Mouse (Mus musculus) forebrain, embryonic 13.5 days (tissue): ENCODE measurements around the gene Ddx54. TPM values are rescaled to one million over a fixed set of nuclear protein-coding genes. Genes with fewer than 3 reads are reported as not detected.
A peak's percentile ranks its signal among the peaks of the same experiment; 100 is the strongest.

ENCODE experiments used
- ATAC-seq: fragments of 200-750 bp; cut with Nextera tagmentation; 2 replicates; pipeline ENCODE4 v1.8.0; 2017
- H3K27ac ChIP-seq: fragments of 300-500 bp; sonication (generic); 2 replicates; pipeline ENCODE4 v1.5.1; 2015; ENCODE audit warnings: inconsistent platforms, mild to moderate bottlenecking, moderate library complexity
- H3K27me3 ChIP-seq: fragments of 300-500 bp; sonication (generic); 2 replicates; pipeline ENCODE4 v1.6.1; 2015; ENCODE audit warnings: mild to moderate bottlenecking, inconsistent platforms
- H3K36me3 ChIP-seq: fragments of 300-500 bp; sonication (generic); 2 replicates; pipeline ENCODE4 v1.6.1; 2015; ENCODE audit warnings: mild to moderate bottlenecking, inconsistent platforms; ENCODE audit not compliant: poor library complexity, severe bottlenecking
- H3K4me1 ChIP-seq: fragments of 300-500 bp; sonication (generic); 2 replicates; pipeline ENCODE4 v1.6.1; 2015; ENCODE audit warnings: inconsistent platforms
- H3K4me2 ChIP-seq: fragments of 300-500 bp; sonication (generic); 2 replicates; pipeline ENCODE4 v1.6.1; 2015; ENCODE audit warnings: inconsistent platforms, mild to moderate bottlenecking, moderate library complexity
- H3K4me3 ChIP-seq: fragments of 300-500 bp; sonication (generic); 2 replicates; pipeline ENCODE4 v1.5.1; 2015; ENCODE audit warnings: mild to moderate bottlenecking, inconsistent platforms
- H3K9ac ChIP-seq: fragments of 300-500 bp; sonication (generic); 2 replicates; pipeline ENCODE4 v1.6.1; 2015; ENCODE audit warnings: mild to moderate bottlenecking, inconsistent platforms
- H3K9me3 ChIP-seq: fragments of 300-500 bp; sonication (generic); replicated peaks from 2 replicates; pipeline ENCODE4 v1.6.1; 2016; ENCODE audit warnings: inconsistent platforms
- WGBS: fragments of 180-500 bp; shearing (Covaris S2); methylation state at CpG from one replicate; pipeline ENCODE4 v1.1.7; 2015; 5-methylcytosine and 5-hydroxymethylcytosine counted together
- polyA plus RNA-seq: library from polyadenylated mRNA; unstranded; fragments of >200 nt; fragmentation: Nextera tagmentation; extraction: Ambion mirVana; gene quantifications from 2 replicates; pipeline ENCODE4 v1.2.1, GENCODE M21; 2015

Ddx54 gene
- polyA plus RNA-seq, 1 experiment from 2014 or later: 45.3 TPM

DNA sequence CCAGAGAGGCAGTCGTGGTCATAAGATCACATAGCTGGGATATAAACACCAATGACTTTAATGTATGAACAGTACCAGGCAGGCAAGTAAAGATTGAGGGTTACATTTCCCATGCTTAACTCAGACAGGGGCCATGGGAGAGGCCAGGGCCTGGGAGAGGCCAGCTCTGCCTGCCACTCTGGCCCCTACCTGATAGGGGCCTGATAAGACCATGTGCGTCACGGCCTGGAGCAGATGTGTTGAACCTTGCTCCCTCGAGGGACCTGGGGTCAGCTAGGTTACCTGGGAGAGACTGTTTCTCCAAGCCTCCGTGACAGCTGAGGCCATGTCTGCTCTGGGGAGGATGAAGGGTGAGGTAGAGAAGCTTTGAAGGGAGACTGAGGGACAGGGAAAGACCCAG is 38.7 kb downstream of the Ddx54 start:
- no peak for ATAC-seq
- Histone ChIP-seq H3K4me1 (peaks cover 14% of the 10 kb centered on the region), H3K27me3 (peaks cover 50% of the 10 kb centered on the region), H3K36me3 (no peaks in the 10 kb centered on the region), H3K4me3 (no peak overlapping the region), H3K4me2 (no peak overlapping the region), H3K9me3 (no peaks in the 10 kb centered on the region), H3K9ac (no peak overlapping the region), H3K27ac (no peak overlapping the region)
- 90% methylated on average over 5 of the region's 5 CpGs for WGBS

DNA sequence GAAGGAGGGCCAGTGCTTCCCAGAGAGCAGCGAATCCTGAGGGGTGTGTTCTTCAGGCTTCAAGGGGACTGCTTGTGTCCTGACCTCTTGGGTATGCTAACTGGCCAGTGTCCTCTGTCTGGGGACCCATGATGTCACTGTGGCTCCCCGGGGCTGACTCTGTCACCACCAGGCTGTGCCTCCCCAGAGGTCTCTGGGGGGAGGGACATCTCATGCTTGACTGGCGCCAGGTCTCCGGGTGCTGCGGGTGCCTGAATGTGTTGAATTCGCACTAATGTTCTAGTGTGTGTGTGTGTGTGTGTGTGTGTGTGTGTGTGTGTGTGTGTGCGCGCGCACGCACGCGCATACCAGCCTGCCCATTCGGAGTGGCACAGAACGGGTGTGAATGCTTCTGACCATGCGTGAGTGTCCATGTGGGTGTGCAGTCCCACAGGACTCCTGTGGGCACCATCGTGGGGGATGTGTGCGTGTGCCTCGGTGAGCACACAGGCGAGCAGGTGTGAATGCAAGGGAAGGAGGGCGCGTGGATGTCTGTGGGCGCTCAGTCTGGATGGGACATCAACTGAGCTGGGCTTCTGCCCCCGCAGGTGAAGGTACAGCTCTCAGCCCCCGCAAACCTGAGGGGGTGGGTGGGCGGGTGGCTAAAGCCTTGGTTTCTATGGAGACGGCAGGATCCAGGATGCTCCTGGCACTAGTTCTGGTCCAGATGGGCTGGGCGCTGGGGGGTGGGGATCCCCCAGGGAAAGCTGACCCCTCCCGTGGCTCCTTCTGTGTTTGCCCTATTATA is 40.6 kb downstream of the Ddx54 start:
- H3K9ac ChIP-seq: no peak overlapping the region
- peak overlapping the region; percentile 41; the same call in 1 of the 2 replicates for H3K27ac ChIP-seq
- peaks cover 35% of the 10 kb centered on the region for H3K27me3 ChIP-seq
- no peak overlapping the region for H3K4me3 ChIP-seq
- H3K9me3 ChIP-seq: no peaks in the 10 kb centered on the region
- no peak overlapping the region for H3K4me2 ChIP-seq
- H3K4me1 ChIP-seq: peaks cover 14% of the 10 kb centered on the region
- H3K36me3 ChIP-seq: no peaks in the 10 kb centered on the region
- ATAC-seq: no peak
- WGBS: 75% methylated on average over 28 of the region's 28 CpGs

DNA sequence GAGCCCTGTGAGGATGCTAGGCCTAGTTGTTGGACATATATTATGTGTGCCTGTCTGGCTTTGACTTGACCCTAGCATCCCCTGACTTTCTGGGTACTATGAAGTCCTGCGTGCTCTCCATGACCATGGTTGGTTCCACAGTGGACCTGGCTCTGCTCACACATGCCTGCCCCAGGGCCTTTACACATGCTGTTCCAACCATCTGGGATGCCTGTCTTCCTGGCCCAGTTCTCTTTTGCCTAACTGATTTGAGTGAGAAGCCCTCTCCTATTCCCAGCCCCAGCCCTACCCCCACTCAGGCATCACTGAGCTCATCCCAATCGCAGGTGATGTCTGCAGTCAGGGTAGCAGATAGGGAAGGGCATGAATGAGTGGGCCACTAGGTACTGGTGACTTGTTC is 41.3 kb downstream of the Ddx54 start:
- Histone ChIP-seq H3K9ac (no peak overlapping the region), H3K4me1 (peaks cover 8% of the 10 kb centered on the region), H3K27ac (peak overlapping the region; percentile 41; the same call in 1 of the 2 replicates), H3K4me3 (no peak overlapping the region), H3K36me3 (no peaks in the 10 kb centered on the region), H3K27me3 (peaks cover 27% of the 10 kb centered on the region), H3K9me3 (no peaks in the 10 kb centered on the region), H3K4me2 (no peak overlapping the region)
- WGBS: 90% methylated on average over 2 of the region's 2 CpGs
- ATAC-seq: no peak

DNA sequence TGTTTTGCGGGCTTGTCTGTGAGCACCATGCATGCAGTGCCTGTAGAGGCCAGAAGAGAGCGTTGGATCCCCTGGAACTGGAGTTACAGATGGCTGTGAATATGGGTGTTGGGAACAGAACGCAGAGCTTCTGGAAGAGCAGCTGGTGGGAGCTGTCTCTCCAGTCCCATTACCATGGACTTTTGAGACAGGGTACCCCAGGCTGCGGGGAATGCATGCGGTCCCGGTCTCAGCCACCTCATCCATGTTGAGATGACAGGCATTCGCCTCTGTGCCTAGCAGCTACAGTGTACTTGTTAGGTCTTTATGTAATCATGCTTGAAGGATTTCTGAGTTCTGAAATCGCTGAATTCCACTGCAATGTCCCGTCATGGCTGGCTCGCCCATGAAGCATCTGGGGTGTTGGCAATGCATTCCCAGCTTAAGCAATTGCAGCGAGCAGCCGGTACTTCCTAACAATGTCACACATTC is 43.8 kb downstream of the Ddx54 start:
- no peak; the same call in 1 of the 2 replicates for ATAC-seq
- Histone ChIP-seq H3K27me3 (peaks cover 4% of the 10 kb centered on the region; the same call in 1 of the 2 replicates), H3K4me2 (no peak overlapping the region), H3K27ac (peak overlapping the region; percentile 31; the same call in 1 of the 2 replicates), H3K4me1 (0 out of 2 replicates have a peak, but pooled peaks cover 3% of the 10 kb centered on the region), H3K4me3 (no peak overlapping the region), H3K9ac (no peak overlapping the region), H3K36me3 (no peaks in the 10 kb centered on the region), H3K9me3 (no peaks in the 10 kb centered on the region)
- 83% methylated on average over 12 of the region's 12 CpGs for WGBS

DNA sequence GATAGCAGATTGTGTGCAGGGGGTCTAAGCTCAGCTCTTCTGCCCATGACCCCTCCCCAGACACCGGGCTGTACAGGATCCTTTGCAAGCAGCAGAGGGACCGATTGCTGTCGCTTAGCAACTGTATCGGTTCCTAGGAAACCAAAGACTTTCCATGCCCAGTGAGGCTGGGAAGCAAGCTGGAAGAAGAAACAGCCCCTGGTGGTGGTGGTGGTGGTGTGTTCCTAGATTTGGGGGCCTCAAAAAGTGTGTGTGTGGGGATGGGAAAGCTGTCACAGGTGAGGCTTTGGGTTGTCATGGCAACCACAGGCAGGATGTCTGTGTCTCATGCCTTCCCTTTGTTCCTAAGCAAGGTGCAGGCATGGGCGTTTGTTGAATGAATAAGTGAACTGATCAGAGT is 48.3 kb downstream of the Ddx54 start:
- ATAC-seq: peak; percentile 61; the same call in 1 of the 2 replicates
- WGBS: 37% methylated on average over 5 of the region's 5 CpGs
- no peak overlapping the region for H3K4me2 ChIP-seq
- H3K36me3 ChIP-seq: no peaks in the 10 kb centered on the region
- H3K27me3 ChIP-seq: no peaks in the 10 kb centered on the region
- no peaks in the 10 kb centered on the region for H3K9me3 ChIP-seq
- H3K9ac ChIP-seq: no peak overlapping the region
- 0 out of 2 replicates have a peak, but pooled peaks cover 3% of the 10 kb centered on the region for H3K4me1 ChIP-seq
- H3K4me3 ChIP-seq: no peak overlapping the region
- H3K27ac ChIP-seq: peak overlapping the region; percentile 41; the same call in 1 of the 2 replicates

DNA sequence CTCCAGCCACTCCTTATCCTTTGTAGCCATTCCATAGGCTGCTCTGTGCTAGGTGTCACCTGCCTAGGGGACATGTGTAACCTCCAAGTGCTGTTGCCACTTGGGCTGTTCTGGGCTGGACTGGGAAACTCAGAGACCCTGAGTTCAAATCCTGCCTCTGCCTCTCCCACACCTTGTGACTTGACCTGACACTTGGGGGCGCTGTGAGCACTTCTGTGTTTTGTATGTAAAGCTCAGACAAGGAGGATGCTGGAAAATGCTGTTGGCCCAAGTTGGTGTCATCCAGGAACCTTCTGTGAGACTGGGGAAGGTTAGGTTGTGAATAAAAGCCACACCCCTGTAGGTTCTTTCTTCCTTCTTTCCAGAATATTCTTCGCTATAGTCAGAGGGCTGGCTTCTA is 52.3 kb downstream of the Ddx54 start:
- Histone ChIP-seq H3K9ac (no peak overlapping the region), H3K27ac (no peak overlapping the region), H3K4me1 (0 out of 2 replicates have a peak, but pooled peaks cover 3% of the 10 kb centered on the region), H3K4me3 (no peak overlapping the region), H3K9me3 (no peaks in the 10 kb centered on the region), H3K4me2 (no peak overlapping the region), H3K27me3 (peaks cover 14% of the 10 kb centered on the region; the same call in 1 of the 2 replicates), H3K36me3 (no peaks in the 10 kb centered on the region)
- 58% methylated on average over 2 of the region's 2 CpGs for WGBS
- ATAC-seq: no peak

DNA sequence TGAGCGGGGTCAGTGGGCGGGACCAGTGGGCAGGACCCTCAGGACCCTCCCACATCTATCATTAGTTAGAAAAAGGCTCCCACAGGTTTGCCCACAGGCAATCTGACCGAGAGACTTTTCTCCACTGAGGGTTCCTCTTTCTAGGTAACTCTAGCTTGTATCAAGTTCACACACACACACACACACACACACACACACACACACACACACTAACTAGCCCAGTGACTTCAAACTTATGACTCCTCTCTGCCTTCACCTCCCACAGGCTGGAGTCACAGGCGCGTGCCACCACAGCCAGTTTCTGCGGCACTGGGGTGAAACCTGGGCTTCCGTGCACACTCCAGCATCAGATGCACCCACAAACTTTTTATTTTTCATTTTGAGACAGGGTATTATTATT is 56.2 kb downstream of the Ddx54 start:
- Histone ChIP-seq H3K4me2 (no peak overlapping the region), H3K27ac (no peak overlapping the region), H3K36me3 (no peaks in the 10 kb centered on the region), H3K9ac (no peak overlapping the region), H3K27me3 (peaks cover 14% of the 10 kb centered on the region; the same call in 1 of the 2 replicates), H3K4me3 (no peak overlapping the region), H3K4me1 (no peaks in the 10 kb centered on the region), H3K9me3 (no peaks in the 10 kb centered on the region)
- 76% methylated on average over 7 of the region's 7 CpGs for WGBS
- ATAC-seq: no peak

DNA sequence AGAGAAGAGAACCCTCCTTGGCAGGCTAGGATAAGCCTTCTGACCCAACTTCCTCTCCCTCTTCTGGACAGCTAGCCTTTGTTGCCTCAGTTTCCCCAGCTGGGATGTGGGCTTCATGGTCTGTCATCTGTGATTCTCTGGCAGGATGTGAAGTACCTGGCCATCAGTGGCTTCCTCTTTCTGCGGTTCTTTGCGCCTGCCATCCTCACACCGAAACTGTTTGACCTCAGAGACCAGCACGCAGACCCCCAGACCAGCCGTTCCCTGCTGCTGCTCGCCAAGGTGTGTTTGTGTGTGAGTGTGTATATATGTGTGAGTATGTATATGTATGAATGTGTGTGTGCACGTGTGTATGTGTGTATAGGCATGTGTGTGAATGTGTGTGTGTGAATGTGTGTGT is 57.6 kb downstream of the Ddx54 start:
- Histone ChIP-seq H3K9ac (no peak overlapping the region), H3K4me1 (peaks cover 9% of the 10 kb centered on the region), H3K27ac (no peak overlapping the region), H3K4me2 (no peak overlapping the region), H3K27me3 (peaks cover 14% of the 10 kb centered on the region; the same call in 1 of the 2 replicates), H3K36me3 (no peaks in the 10 kb centered on the region), H3K9me3 (no peaks in the 10 kb centered on the region), H3K4me3 (no peak overlapping the region)
- WGBS: 91% methylated on average over 7 of the region's 7 CpGs
- ATAC-seq: no peak

DNA sequence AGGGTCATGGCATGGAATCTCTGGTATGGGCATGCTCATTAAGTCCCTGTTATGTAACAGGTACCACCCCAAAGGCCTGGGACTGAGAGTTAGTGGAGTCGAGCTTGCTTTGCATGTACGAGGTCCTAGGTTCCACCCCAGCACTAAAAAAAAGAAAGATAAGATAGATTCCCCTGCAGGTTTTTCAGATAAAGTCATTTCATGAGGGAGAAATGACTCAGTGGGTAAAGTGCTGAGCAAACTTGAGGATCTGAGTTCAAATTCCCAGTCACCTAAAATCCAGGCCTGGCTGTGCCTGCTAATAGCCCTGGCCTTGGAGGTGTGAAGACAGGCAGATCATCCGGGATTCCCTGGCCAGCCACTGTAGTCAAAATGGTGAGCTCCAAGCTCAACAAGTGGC is 59.3 kb downstream of the Ddx54 start:
- H3K27me3 ChIP-seq: 0 out of 2 replicates have a peak, but pooled peaks cover 5% of the 10 kb centered on the region
- peaks cover 10% of the 10 kb centered on the region for H3K4me1 ChIP-seq
- H3K4me3 ChIP-seq: no peak overlapping the region
- ATAC-seq: no peak
- no peaks in the 10 kb centered on the region for H3K9me3 ChIP-seq
- no peak overlapping the region for H3K9ac ChIP-seq
- H3K4me2 ChIP-seq: no peak overlapping the region
- H3K27ac ChIP-seq: no peak overlapping the region
- no peaks in the 10 kb centered on the region for H3K36me3 ChIP-seq
- WGBS: 87% methylated on average over 3 of the region's 3 CpGs

DNA sequence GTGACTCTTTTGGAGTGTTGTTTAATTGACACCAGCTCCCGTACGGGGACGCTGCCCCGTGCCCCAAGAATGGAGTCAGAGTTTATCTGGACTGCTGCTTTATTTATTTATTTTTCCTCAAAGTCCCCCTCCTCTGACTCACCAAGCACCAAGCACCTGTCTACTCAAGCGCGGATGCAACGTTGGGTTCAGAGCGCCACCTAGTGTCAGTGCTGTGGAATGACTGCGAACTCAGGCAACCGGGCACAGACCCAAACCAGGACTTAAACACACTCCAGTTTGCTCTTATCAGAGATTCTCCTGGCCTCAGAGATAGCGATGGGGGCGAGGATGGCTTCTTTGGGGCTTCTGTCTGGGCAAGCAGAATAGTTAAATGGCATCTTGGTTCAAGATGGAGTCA is 61.1 kb downstream of the Ddx54 start:
- 9% methylated on average over 12 of the region's 12 CpGs for WGBS
- Histone ChIP-seq H3K4me1 (peaks cover 10% of the 10 kb centered on the region), H3K36me3 (no peaks in the 10 kb centered on the region), H3K9ac (no peak overlapping the region), H3K27ac (no peak overlapping the region), H3K9me3 (no peaks in the 10 kb centered on the region), H3K4me3 (no peak overlapping the region), H3K4me2 (no peak overlapping the region), H3K27me3 (no peaks in the 10 kb centered on the region)
- ATAC-seq: no peak

DNA sequence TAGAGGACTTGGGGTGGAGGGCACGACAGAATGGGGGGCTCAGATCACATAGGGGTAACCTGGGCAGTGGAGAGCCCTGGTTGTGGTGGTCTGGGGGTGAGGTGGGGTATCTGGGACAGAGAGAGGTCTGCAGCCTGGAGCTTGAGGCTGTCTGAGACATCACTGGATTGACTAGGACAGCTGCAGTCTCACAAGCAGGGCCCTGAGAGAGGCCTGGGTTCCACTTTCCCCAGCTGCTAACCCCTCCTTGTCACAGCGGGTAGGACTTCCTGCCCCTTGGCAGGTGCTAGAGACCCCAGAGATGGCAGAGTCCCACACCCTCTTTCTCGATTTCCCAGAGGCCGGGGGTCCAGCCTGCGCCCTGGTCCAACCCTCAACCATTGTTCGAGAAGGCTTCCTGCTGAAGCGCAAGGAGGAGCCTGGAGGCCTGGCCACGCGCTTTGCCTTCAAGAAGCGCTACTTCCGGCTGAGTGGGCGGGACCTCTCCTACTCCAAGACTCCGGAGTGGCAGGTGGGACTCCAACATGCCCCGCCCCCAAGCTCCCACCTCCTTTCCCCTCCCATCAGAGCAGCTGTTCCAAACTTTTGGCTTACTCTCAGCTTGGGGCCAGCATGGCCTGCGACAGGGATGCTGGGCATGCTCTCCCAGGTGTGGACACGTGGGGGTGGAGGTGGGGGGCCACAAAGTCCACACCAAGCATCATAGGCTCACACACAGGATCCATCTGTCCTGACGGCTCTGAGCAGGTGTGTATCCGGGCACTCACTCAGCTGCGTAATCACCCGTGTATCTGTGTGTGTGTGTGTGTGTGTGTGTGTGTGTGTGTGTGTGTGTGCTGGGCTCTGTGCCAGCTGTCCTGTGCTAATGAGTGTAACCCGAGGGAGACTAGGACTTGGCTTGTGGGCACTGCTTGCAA is 61.9 kb downstream of the Ddx54 start:
- no peaks in the 10 kb centered on the region for H3K36me3 ChIP-seq
- no peaks in the 10 kb centered on the region for H3K9me3 ChIP-seq
- 0 out of 2 replicates have a peak overlapping the region, but pooled peaks have one; percentile 21 for H3K9ac ChIP-seq
- no peak overlapping the region for H3K27ac ChIP-seq
- peaks cover 14% of the 10 kb centered on the region for H3K4me1 ChIP-seq
- no peaks in the 10 kb centered on the region for H3K27me3 ChIP-seq
- peak overlapping the region; percentile 27 for H3K4me2 ChIP-seq
- H3K4me3 ChIP-seq: no peak overlapping the region
- no peak; the same call in 1 of the 2 replicates for ATAC-seq
- 32% methylated on average over 21 of the region's 21 CpGs for WGBS

DNA sequence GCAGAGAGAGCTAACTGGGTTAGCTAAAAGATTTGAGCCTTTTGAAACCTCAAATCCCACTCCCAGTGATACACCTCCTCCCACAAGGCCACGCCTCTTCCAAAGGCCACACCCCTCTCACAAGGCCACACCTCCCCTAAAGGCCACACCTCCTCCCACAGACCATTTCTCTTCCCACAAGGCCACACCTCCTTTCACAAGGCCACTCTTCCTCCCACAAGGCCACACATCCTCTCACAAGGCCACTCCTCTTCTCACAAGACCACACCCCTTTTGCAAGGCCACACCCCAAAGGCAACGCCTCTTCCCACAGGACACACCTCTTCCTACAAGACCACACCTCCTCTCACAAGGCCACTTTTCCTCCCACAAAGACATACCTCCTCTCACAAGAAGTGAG is 65.0 kb downstream of the Ddx54 start:
- peaks cover 10% of the 10 kb centered on the region for H3K27me3 ChIP-seq
- peaks cover 32% of the 10 kb centered on the region for H3K4me1 ChIP-seq
- H3K27ac ChIP-seq: no peak overlapping the region
- no peak overlapping the region for H3K4me2 ChIP-seq
- H3K9me3 ChIP-seq: no peaks in the 10 kb centered on the region
- WGBS: 26% methylated on average over 2 of the region's 2 CpGs
- no peak for ATAC-seq
- no peak overlapping the region for H3K4me3 ChIP-seq
- no peak overlapping the region for H3K9ac ChIP-seq
- H3K36me3 ChIP-seq: peaks cover 12% of the 10 kb centered on the region; the same call in 1 of the 2 replicates
